Mouse (Mus musculus) small intestine, adult 2 months (tissue): ENCODE data around the gene Pik3c2g.

ENCODE experiments used
- CTCF ChIP-seq: fragments of 200-500 bp; IDR thresholded peaks from 2 replicates; pipeline ENCODE4 v1.5.1; 2012; ENCODE audit warnings: low read depth, mild to moderate bottlenecking, control low read depth, inconsistent platforms, low read length, moderate library complexity, mixed read lengths; ENCODE audit not compliant: insufficient replicate concordance, insufficient read length; ENCODE audit errors: extremely low read depth
- POLR2A ChIP-seq: fragments of 200-500 bp; IDR thresholded peaks from 2 replicates; pipeline ENCODE4 v1.6.1; 2012; ENCODE audit warnings: low read depth, mild to moderate bottlenecking, control low read depth, inconsistent platforms, low read length, moderate library complexity

DNA sequence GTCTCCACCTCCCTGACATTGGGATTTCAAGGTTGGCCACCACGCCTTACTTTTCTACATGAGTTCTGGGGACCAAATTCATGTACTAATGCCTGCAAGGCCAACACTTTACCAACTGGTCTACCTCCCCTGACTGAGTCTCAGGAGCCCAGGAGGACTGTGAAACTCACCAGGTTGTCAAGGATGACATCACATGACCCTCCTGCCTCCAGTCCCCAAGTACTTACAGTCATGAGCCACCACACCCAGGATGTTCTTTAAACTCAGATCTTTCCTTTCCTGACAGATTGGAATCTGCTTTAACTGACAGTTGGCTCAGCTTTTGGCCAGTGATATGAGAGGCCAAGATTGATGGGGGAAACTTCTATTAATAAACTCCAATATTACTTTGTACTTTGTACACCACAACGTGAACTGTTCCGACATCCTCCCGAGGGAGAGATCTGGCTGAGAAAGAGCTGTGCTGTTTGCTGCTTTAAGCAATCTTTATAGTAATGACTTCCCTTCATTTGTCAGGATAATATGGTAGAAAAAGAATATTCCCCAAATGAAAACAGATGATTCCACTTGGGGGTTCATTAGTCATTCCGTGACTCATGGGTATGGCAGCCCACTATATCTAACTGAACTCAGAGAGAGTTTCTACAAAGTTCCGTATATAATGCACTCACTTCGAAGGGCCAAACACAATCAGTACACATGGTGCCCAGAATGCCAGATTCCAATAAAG, 182.9 kb downstream of the Pik3c2g start:
- TF ChIP-seq CTCF: no peak
- no peak for TF ChIP-seq POLR2A
